Mouse (Mus musculus) hindbrain, postnatal 0 days (tissue): ENCODE results near the gene Gm20388. TPM values are rescaled to one million over a fixed set of nuclear protein-coding genes. Genes with fewer than 3 reads are reported as not detected.
"Not testable (repeated sequence)": the region's sequence is repeated elsewhere in the genome, so short reads cannot be mapped to it uniquely, and the experiment has no call there.

Experiments
- ATAC-seq: fragments of 200-750 bp; cut with Nextera tagmentation; 2 replicates; pipeline ENCODE4 v1.8.0; 2017; ENCODE audit warnings: mild to moderate bottlenecking, moderate TSS enrichment, moderate library complexity
- DNase-seq: peaks from one replicate; pipeline ENCODE4 v3.0.0-alpha.2; 2015; ENCODE audit warnings: low spot score
- H3K27ac ChIP-seq: fragments of 300-500 bp; sonication (generic); 2 replicates; pipeline ENCODE4 v1.5.1; 2014; ENCODE audit warnings: mild to moderate bottlenecking
- H3K27me3 ChIP-seq: fragments of 300-500 bp; sonication (generic); 2 replicates; pipeline ENCODE4 v1.6.1; 2014; ENCODE audit warnings: low read length, mixed read lengths; ENCODE audit not compliant: insufficient read depth
- H3K36me3 ChIP-seq: fragments of 300-500 bp; sonication (generic); 2 replicates; pipeline ENCODE4 v1.6.1; 2014; ENCODE audit warnings: low read length, mixed read lengths; ENCODE audit not compliant: insufficient read depth
- H3K4me1 ChIP-seq: fragments of 300-500 bp; sonication (generic); 2 replicates; pipeline ENCODE4 v1.6.1; 2014; ENCODE audit warnings: antibody characterized with exemption, low read length, mixed read lengths; ENCODE audit not compliant: insufficient read depth
- H3K4me2 ChIP-seq: fragments of 300-500 bp; sonication (generic); 2 replicates; pipeline ENCODE4 v1.6.1; 2014; ENCODE audit warnings: low read depth, mild to moderate bottlenecking, low read length, moderate library complexity, mixed read lengths
- H3K4me3 ChIP-seq: fragments of 300-500 bp; sonication (generic); 2 replicates; pipeline ENCODE4 v1.5.1; 2014; ENCODE audit warnings: low read length
- H3K9ac ChIP-seq: fragments of 300-500 bp; sonication (generic); replicated peaks from 2 replicates; pipeline ENCODE4 v1.6.1; 2014; ENCODE audit warnings: mild to moderate bottlenecking, low read length, moderate library complexity, mixed read lengths
- H3K9me3 ChIP-seq: fragments of 300-500 bp; sonication (generic); 2 replicates; pipeline ENCODE4 v1.6.1; 2016; ENCODE audit warnings: low read length, mixed read lengths
- CTCF ChIP-seq: IDR thresholded peaks from 2 replicates; pipeline ENCODE4 v1.5.1; 2016; ENCODE audit warnings: antibody characterized with exemption, control low read depth, low read depth
- WGBS: fragments of 180-500 bp; shearing (Covaris S2); extraction: QIAGEN DNeasy Blood & Tissue Kit; methylation state at CpG from one replicate; pipeline ENCODE4 v1.1.7; 2014; 5-methylcytosine and 5-hydroxymethylcytosine counted together
- polyA plus RNA-seq: library from polyadenylated mRNA; unstranded; fragments of >200 nt; fragmentation: Nextera tagmentation; extraction: Ambion mirVana; gene quantifications from 2 replicates; pipeline ENCODE4 v1.2.1, GENCODE M21; 2015
- total RNA-seq: library from RNA; depleted of rRNA; stranded (reverse); fragments of >200 nt; gene quantifications from 2 replicates; pipeline ENCODE4 v1.2.3, GENCODE M21; 2014

Gm20388 gene
- total and polyA plus RNA-seq, 2 experiments from 2014 or later: 71.3 TPM; not detected in 1

- no peak for TF ChIP-seq CTCF
- no peak for DNase-seq
- ATAC-seq: no peak
- 0 out of 2 replicates have a peak, but pooled peaks cover 11% of the 10 kb centered on the region for H3K27me3 ChIP-seq
- no peaks in the 10 kb centered on the region for H3K4me1 ChIP-seq
- no peak overlapping the region for H3K27ac ChIP-seq
- H3K36me3 ChIP-seq: no peaks in the 10 kb centered on the region
- WGBS: 90% methylated on average over 6 of the region's 6 CpGs
- no peaks in the 10 kb centered on the region for H3K9me3 ChIP-seq
- H3K4me2 ChIP-seq: no peak overlapping the region
- H3K4me3 ChIP-seq: no peak overlapping the region
- H3K9ac ChIP-seq: no peak overlapping the region
Measured at GRCm38 (mm10) chr8:121136856-121137255, 1226.2 kb downstream of the Gm20388 start.

DNA sequence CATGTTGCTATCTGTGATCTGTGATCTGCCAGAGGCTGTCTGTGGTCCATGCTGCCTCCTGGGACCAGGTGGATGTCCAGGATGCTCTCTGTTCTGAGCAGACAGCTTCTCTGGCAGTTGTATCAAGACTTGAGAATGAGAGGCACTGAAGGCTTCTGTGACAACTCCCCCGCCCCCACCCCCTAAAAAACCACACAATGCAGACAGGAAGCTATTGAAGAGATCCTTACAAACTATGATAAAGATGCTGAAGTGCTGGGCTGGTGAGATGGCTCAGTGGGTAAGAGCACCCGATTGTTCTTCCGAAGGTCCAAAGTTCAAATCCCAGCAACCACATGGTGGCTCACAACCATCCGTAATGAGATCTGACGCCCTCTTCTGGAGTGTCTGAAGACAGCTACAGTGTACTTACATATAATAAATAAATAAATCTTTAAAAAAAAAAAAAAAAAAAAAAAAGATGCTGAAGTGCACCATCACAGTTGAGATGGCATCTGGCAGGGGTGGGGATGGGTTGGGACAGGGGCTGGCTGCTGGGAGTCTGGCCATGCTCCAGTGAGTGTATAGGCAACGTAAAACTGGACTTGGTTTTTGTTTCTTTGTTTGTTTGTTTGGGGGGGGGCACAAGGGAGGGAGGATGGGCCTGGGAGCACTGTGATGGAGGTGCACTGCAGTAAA lies 1235.0 kb downstream of the Gm20388 start:
- ATAC-seq, H3K9ac ChIP-seq, H3K4me3 ChIP-seq, H3K36me3 ChIP-seq, H3K4me1 ChIP-seq, H3K27ac ChIP-seq, H3K4me2 ChIP-seq, H3K9me3 ChIP-seq, DNase-seq, H3K27me3 ChIP-seq: not testable (repeated sequence)
- WGBS: 64% methylated on average over 4 of the region's 6 CpGs

GRCm38 (mm10) chr8:121148573-121149083 lies 1238.0 kb downstream of the Gm20388 start:
- no peak overlapping the region for H3K4me2 ChIP-seq
- no peak for ATAC-seq
- no peaks in the 10 kb centered on the region for H3K27me3 ChIP-seq
- no peaks in the 10 kb centered on the region for H3K4me1 ChIP-seq
- TF ChIP-seq CTCF: no peak
- H3K27ac ChIP-seq: no peak overlapping the region
- no peak overlapping the region for H3K9ac ChIP-seq
- DNase-seq: no peak
- H3K4me3 ChIP-seq: no peak overlapping the region
- 45% methylated on average over 7 of the region's 8 CpGs for whole genome bisulfite sequencing
- H3K9me3 ChIP-seq: no peaks in the 10 kb centered on the region
- no peaks in the 10 kb centered on the region for H3K36me3 ChIP-seq

- H3K4me3 ChIP-seq: no peak overlapping the region
- no peaks in the 10 kb centered on the region for H3K27me3 ChIP-seq
- no peak overlapping the region for H3K27ac ChIP-seq
- 54% methylated on average over 12 of the region's 12 CpGs for WGBS
- H3K4me1 ChIP-seq: no peaks in the 10 kb centered on the region
- DNase-seq (no peak), ATAC-seq (no peak)
- H3K36me3 ChIP-seq: no peaks in the 10 kb centered on the region
- no peak overlapping the region for H3K4me2 ChIP-seq
- no peaks in the 10 kb centered on the region for H3K9me3 ChIP-seq
- TF ChIP-seq CTCF: no peak
- no peak overlapping the region for H3K9ac ChIP-seq
Measured at GRCm38 (mm10) chr8:121152394-121152793, 1241.8 kb downstream of the Gm20388 start.

GRCm38 (mm10) chr8:121156990-121157491 lies 1246.4 kb downstream of the Gm20388 start:
- no peak for TF ChIP-seq CTCF
- H3K27ac ChIP-seq: no peak overlapping the region
- H3K27me3 ChIP-seq: no peaks in the 10 kb centered on the region
- no peaks in the 10 kb centered on the region for H3K9me3 ChIP-seq
- H3K4me2 ChIP-seq: no peak overlapping the region
- H3K9ac ChIP-seq: no peak overlapping the region
- WGBS: 89% methylated on average over 7 of the region's 7 CpGs
- no peaks in the 10 kb centered on the region for H3K4me1 ChIP-seq
- H3K4me3 ChIP-seq: no peak overlapping the region
- no peaks in the 10 kb centered on the region for H3K36me3 ChIP-seq
- no peak for ATAC-seq
- no peak for DNase-seq

DNA sequence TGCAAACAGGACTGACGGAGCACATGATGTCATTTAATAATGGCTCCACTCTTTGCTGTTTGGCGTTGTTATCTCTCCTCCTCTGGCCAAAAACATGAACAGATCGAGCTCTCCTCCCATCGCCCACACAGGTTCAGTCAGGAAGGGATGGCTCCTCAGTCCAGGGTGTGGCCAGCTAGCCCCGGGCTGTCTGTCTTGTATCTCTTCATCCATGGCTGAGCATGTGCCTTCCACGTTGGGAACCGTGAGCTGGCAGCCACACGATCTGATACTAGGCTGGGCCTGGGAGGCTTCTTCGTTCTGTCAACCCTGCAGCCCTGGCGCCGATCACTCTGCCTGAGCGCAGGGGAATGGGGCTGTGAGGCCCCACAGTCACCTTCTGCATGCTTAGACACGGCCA lies 1248.2 kb downstream of the Gm20388 start:
- DNase-seq: no peak

DNA sequence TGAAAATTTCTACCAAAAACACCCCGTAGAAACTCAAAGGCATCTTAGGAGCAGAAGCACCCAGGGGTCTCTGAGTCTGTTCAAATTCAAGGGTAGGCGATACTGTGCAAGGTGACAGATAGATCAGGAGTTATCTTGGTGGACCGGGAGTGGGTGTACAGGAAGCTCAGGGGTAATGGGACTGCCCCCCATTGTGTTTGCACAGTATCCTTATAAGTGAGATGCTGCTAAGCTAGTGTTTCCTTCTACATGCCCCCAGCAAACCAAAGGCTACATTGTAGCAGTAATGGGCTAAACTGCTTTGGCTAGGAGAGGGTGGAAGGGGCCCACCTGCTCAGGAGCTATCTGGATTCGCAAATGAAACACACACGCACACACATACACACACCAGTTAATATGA lies 1250.8 kb downstream of the Gm20388 start:
- H3K27ac ChIP-seq: no peak overlapping the region
- H3K36me3 ChIP-seq: no peaks in the 10 kb centered on the region
- no peak overlapping the region for H3K4me3 ChIP-seq
- H3K4me2 ChIP-seq: no peak overlapping the region
- no peak overlapping the region for H3K9ac ChIP-seq
- no peak for DNase-seq
- no peaks in the 10 kb centered on the region for H3K27me3 ChIP-seq
- no peaks in the 10 kb centered on the region for H3K9me3 ChIP-seq
- no peaks in the 10 kb centered on the region for H3K4me1 ChIP-seq
- ATAC-seq: no peak
- no peak for TF ChIP-seq CTCF
- WGBS: 94% methylated on average over 5 of the region's 5 CpGs

More for the DNA sequence above, 1248.2 kb downstream of the Gm20388 start:
- no peak for TF ChIP-seq CTCF
- Histone ChIP-seq H3K36me3 (no peaks in the 10 kb centered on the region), H3K27ac (no peak overlapping the region), H3K27me3 (no peaks in the 10 kb centered on the region), H3K9ac (no peak overlapping the region), H3K4me2 (no peak overlapping the region), H3K9me3 (no peaks in the 10 kb centered on the region), H3K4me3 (no peak overlapping the region), H3K4me1 (no peaks in the 10 kb centered on the region)
- WGBS: 78% methylated on average over 13 of the region's 13 CpGs
- no peak for ATAC-seq
